22 mouse cellular contexts compared by ENCODE assay signal in the genomic region with DNA sequence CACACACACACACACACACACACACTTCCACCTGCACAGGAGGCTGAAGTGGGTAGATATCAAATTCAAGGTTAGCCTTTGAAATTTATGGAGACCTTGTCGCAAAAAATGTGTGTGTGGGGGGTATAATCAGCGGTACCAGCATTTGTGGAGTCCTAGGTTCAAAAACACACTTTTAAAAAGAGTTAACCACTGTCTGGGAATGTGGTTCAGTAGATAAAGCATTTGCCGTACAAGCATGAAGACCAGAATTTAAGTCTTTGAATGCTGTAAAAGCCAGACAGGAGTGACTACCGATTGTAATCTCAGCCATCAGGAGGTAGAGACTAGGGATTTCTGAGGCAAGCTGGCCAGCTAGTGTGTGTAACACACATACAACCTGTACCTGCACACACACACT.
"Had no signal": no experiment of that assay in that cellular context is flagged by ENCODE, and none has a peak within 500 bp of the region (broad histone marks: within the 10 kb centered on the region; RNA-seq: fewer than 3 reads in every experiment).

No protein-coding gene starts in this region.

- H3K27me3 ChIP-seq: intestine, embryonic 15.5 days; kidney, embryonic 15.5 days; limb, embryonic 12.5 days; limb, embryonic 15.5 days; neural tube, embryonic 12.5 days; neural tube, embryonic 15.5 days; stomach, embryonic 15.5 days had no signal

- H3K4me2 ChIP-seq: intestine, embryonic 15.5 days; kidney, embryonic 15.5 days; limb, embryonic 12.5 days; limb, embryonic 15.5 days; midbrain, embryonic 11.5 days; neural tube, embryonic 12.5 days; neural tube, embryonic 15.5 days; stomach, embryonic 15.5 days had no signal

- H3K4me3 ChIP-seq: intestine, embryonic 15.5 days; kidney, embryonic 15.5 days; limb, embryonic 12.5 days; limb, embryonic 15.5 days; megakaryocyte, embryonic 14.5 days; neural tube, embryonic 12.5 days; neural tube, embryonic 15.5 days; stomach, embryonic 15.5 days had no signal

- ATAC-seq: intestine, embryonic 15.5 days had no signal

- H3K27ac ChIP-seq: intestine, embryonic 15.5 days; kidney, embryonic 15.5 days; limb, embryonic 12.5 days; limb, embryonic 15.5 days; macrophage; neural tube, embryonic 12.5 days; neural tube, embryonic 15.5 days; stomach, embryonic 15.5 days had no signal

- H3K9ac ChIP-seq: intestine, embryonic 15.5 days; kidney, embryonic 15.5 days; limb, embryonic 12.5 days; limb, embryonic 15.5 days; neural tube, embryonic 12.5 days; neural tube, embryonic 15.5 days; stomach, embryonic 15.5 days had no signal

- DNase-seq: kidney, adult 11 months; kidney, adult 8-10 months; kidney, postnatal 10 days; kidney, postnatal 36 days; left cerebral cortex, postnatal 4 days; lung, adult 2 months; midbrain, embryonic 14.5 days; right cerebral cortex, adult 18-20 months; right cerebral cortex, postnatal 14 days; spleen, adult 18-20 months; thymus, adult 18-20 months; thymus, postnatal 36 days had no signal

- H3K4me1 ChIP-seq: intestine, embryonic 15.5 days; stomach, embryonic 15.5 days had no signal

- H3K36me3 ChIP-seq: intestine, embryonic 15.5 days; kidney, embryonic 15.5 days; limb, embryonic 12.5 days; limb, embryonic 15.5 days; neural tube, embryonic 12.5 days; neural tube, embryonic 15.5 days; stomach, embryonic 15.5 days had no signal

- H3K9me3 ChIP-seq: intestine, embryonic 15.5 days; kidney, embryonic 15.5 days; limb, embryonic 15.5 days; neural tube, embryonic 12.5 days; neural tube, embryonic 15.5 days; stomach, embryonic 15.5 days had no signal
